Mouse (Mus musculus): ENCODE measurements around the gene Zdhhc20. TPM values are rescaled to one million over a fixed set of nuclear protein-coding genes. Genes with fewer than 3 reads are reported as not detected.

Zdhhc20 gene
- polyA plus RNA-seq, 1 experiment from 2014 or later = 42.4 TPM

Small RNA genes lying within 50 kb of the gene (microRNA-seq; reads per million reads assigned to microRNA genes)
- 0.61 reads per million for gene Mir3077

Other genes with a start within 250 kb of the Zdhhc20 start
- gene Xpo4, start 224.8 kb downstream of the Zdhhc20 start, polyA plus RNA-seq (2015; fragmentation: Nextera tagmentation; extraction: Ambion mirVana) = 12.0 TPM in 2 replicates
- gene Gm49361, start 144.2 kb downstream of the Zdhhc20 start, polyA plus RNA-seq (2015; fragmentation: Nextera tagmentation; extraction: Ambion mirVana) = not detected in 2 replicates
- gene Lats2, start 131.9 kb downstream of the Zdhhc20 start, polyA plus RNA-seq (2015; fragmentation: Nextera tagmentation; extraction: Ambion mirVana) = 21.2 and 21.7 TPM in 2 replicates
- gene Sap18, start 92.1 kb downstream of the Zdhhc20 start, polyA plus RNA-seq (2015; fragmentation: Nextera tagmentation; extraction: Ambion mirVana) = 15.7 and 17.3 TPM in 2 replicates
- gene Ska3, start 64.1 kb downstream of the Zdhhc20 start, polyA plus RNA-seq (2015; fragmentation: Nextera tagmentation; extraction: Ambion mirVana) = 26.9 and 27.0 TPM in 2 replicates
- 123 and 135 TPM in 2 replicates for gene Mrpl57, start 64.0 kb downstream of the Zdhhc20 start, polyA plus RNA-seq (2015; fragmentation: Nextera tagmentation; extraction: Ambion mirVana)
- gene Micu2, start 109.0 kb upstream of the Zdhhc20 start, polyA plus RNA-seq (2015; fragmentation: Nextera tagmentation; extraction: Ambion mirVana) = 82.8 and 92.5 TPM in 2 replicates
- gene Fgf9, start 180.3 kb upstream of the Zdhhc20 start, polyA plus RNA-seq (2015; fragmentation: Nextera tagmentation; extraction: Ambion mirVana) = 7.6 and 9.2 TPM in 2 replicates

All from heart, embryonic 13.5 days (tissue).